Mouse (Mus musculus) embryonic fibroblast, embryonic 13.5 days (primary cell): ENCODE data around the gene C2cd4b.

Experiments used
- CTCF ChIP-seq: IDR thresholded peaks from 2 replicates; pipeline ENCODE4 v1.5.1; 2011; ENCODE audit warnings: mild to moderate bottlenecking, control low read depth, low read length, moderate library complexity, borderline replicate concordance; ENCODE audit not compliant: insufficient read depth
- POLR2A ChIP-seq: IDR thresholded peaks from 2 replicates; pipeline ENCODE4 v1.6.1; 2011; ENCODE audit warnings: low read depth, mild to moderate bottlenecking, control low read depth, low read length, moderate library complexity

GRCm38 (mm10) chr9:67766948-67767347 lies 7.7 kb downstream of the C2cd4b start:
- TF ChIP-seq CTCF (no peak), POLR2A (no peak)
